Mouse (Mus musculus) T-helper 2 cell (primary cell): ENCODE data around the gene Cdc42.

ENCODE experiments used
- in situ Hi-C: fragments of 300-600 bp; cut with MboI, MseI; formaldehyde crosslinking; loops from one replicate; pipeline ENCODE4 v1.15.1; 2025; ENCODE audit warnings: high pct_unique_total_duplicates

The Cdc42 gene

DNA sequence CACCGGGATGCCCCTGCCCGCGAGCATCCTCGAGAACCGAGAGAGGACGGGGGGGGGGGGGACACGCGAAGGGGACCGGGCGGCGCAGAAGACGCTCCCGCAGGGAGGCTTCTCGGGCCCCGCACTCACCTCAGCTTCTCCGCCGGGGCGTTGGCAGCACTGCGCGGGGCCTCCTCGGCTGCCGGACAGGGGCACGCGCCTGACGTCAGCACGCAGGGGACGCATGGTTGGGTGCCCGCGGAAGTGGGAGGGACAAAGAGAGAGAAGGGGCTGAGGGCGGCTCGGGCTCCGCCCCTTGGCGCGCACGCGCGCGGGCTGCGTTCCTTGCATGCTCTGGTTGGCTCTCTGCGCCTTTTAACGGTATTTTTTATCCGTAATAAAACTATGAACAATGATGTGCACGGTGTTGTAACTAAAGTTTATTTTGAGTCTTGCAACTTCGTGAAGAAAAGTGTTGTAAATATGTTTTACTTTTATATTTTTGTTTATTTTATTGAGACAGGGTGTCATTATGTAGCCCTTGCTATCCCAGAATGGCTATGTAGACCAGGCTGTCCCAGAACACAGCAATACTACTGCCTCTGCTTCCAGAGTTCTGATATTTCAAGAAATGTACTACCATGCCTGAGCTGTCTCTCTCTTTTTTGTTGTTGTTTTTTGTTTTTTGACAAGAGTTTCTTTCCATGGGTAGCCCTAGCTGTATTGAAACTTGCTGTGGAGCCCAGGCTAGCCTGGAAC lies at the start of gene Cdc42:
Gene Cdc42, minus strand, starts transcription at position 204 of the 738 bp plus-strand sequence.
- in situ Hi-C loops: loop anchor here (25.0 kb wide), 1 partner anchor 855 kb away; the partner anchor contains the start of gene Hp1bp3

DNA sequence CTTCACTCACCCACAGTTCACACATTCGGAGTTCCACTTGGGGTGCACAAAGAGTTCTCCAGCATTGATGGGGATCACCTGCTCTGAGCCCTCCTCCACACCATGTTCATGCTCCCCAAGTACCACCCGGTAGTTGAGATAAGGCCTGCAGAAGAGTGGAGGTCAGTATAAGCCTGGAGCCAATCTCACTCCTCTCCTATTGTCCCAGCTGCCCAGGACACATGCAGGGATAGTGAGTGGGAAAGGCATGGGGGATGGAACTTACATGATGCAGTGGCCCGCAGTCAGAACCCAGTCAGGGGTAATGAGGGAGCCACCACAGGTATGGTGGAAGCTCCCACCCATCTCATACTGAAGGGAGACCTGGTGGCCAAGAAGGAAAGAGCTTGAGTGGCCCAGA lies 48.1 kb upstream of the Cdc42 start:
- in situ Hi-C loops: no loop called here

DNA sequence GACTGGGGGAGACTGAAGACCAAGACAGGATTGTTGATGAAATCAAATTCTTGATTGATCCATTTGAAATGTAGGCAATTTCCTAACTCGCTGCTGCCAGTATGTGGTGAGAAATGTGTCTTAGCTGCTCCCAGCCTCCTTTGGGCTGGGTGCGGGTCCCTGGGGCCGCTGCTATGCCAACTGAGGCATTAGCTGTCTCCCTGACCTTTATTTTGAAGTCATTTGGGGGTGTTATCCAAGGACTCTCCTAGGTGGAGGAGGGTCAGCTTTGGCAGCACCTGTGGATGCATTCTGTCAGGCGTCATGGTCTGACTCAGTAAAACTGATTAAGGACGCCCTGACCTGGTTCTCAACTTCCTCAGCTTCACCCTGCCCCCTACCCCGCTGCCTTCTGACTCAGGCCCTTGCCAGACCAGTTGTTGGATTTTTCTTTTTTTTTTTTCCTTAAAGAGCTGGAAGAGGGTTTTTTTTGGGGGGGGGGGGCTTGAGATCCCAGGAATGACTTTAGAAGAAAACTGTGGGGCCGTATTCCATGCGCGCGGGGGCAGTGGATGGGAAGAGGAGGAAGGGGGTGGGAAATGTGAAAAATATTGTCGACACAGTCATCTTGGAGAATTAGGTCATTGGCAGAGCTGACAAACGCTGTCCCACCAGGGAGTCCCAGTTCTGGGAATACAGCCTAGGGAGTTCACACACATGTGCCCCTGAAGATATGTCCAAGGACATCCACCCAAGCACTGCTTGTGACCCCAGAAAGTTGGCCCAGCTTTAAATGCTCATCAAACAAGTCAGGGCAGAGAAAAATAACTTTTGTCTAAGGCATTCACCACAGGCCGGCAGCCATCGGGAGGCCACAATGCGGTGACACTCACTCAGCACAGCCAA lies 39.4 kb upstream of the Cdc42 start:
- in situ Hi-C loops: loop anchor here (5.0 kb wide), 1 partner anchor 85 kb away; no protein-coding TSS in a partner anchor

DNA sequence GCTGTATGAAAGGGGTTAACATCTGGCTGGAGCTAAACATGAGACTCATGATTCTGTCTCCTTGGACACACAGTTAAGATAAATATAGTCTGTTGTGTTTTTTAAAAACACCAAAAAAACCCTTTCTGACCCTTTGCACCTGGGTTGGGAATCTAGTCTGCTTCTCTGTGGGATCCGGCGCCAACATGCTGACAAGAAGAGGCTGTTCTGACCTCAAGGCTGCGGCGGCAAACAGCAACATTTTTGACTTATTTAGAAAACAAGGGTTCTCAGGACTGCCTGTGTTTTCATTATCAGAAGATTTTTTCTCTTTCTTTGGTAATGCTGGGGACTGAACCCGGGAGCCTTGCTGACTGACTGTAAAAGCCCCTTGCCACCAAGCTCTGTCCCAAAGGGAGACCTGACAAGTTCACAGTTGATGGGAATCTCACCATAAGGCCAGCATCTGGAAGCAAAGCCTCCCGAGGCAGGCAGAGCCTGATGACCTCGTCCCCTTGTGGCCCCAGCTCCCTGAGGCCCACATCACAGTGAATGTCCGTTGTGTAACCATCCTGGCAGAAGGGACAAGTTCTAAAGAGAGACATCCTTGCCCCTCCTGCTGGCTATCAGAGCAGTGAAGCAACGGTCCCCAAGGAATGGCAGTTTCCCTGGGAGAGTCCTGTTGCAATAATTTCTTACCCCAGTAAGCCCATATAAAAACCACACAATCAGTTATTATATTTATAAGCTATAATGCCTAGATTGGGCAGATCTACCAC lies 36.0 kb upstream of the Cdc42 start:
- in situ Hi-C loops: no loop called here

DNA sequence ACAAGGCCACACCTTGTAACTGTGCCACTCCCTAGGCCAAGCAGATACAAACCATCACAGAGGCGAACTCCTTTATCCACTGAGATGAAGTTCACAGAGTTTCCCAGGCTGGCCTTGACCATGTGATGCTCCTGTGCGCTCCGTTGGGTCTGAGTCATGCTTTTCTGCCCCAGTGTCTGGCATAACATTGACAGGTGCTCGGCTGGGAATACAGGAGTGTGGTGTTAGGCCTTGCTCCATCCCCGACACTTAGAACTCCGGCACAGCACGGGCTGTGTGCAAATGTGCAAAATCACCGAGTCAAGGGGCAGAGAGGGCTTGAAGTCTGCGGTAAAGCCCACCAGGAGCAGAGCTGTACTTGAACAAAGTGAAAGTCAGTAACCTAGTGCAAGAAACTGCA lies 35.4 kb upstream of the Cdc42 start:
- in situ Hi-C loops: no loop called here

DNA sequence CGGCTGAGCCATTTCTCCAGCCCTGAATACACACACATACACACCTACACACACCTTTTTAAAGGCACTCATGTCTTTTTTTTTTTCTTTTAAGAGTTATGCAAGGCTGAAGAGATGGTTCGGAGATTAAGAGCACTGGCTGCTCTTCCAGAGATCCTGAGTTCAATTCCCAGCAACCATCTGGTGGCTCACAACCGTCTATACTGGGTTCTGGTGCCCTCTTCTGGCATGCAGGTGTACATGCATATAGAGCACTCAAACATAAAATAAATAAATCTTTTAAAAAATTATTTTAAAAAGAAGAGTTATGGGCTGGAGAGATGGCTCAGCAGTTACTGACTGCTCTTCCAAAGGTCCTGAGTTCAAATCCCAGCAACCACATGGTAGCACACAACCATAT lies 33.8 kb upstream of the Cdc42 start:
- in situ Hi-C loops: no loop called here

DNA sequence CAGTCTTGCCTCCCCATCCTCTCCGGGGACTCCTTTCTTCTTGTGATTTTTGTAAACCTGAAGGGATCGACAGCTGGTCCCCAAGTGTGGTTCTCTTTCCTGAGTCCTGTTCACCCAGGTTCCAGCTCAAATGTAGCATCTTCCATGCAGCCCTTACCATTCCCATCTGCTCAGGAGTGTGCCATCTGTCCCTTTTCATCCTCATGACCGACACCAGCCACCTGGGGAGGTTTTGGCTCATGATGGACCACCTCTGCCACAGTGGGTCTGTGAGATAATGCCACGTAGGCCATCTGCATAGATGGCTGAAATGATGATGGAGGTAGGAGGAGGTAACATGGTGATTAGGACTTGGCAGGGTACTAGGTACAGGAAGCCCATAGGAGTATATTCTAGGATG lies 32.7 kb upstream of the Cdc42 start:
- in situ Hi-C loops: no loop called here

DNA sequence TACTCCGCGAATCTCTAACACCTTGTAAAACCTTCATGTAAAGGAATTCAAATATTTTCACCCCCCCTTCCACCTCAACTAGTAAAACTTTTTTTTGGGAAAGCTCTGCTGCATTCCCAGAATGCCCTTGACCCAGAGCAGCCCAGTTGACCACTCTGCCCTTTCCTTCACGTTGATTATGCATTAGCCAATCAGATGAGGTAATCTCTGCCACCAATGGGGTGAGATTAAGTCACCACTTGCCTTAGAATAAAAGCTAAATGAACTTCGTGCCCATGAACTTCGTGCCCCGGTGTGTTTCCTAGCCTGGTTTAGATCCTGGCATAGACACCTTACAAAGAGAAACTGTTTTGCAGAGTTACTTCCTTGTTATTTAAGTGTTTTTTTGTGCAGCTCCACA lies 31.5 kb upstream of the Cdc42 start:
- in situ Hi-C loops: no loop called here

DNA sequence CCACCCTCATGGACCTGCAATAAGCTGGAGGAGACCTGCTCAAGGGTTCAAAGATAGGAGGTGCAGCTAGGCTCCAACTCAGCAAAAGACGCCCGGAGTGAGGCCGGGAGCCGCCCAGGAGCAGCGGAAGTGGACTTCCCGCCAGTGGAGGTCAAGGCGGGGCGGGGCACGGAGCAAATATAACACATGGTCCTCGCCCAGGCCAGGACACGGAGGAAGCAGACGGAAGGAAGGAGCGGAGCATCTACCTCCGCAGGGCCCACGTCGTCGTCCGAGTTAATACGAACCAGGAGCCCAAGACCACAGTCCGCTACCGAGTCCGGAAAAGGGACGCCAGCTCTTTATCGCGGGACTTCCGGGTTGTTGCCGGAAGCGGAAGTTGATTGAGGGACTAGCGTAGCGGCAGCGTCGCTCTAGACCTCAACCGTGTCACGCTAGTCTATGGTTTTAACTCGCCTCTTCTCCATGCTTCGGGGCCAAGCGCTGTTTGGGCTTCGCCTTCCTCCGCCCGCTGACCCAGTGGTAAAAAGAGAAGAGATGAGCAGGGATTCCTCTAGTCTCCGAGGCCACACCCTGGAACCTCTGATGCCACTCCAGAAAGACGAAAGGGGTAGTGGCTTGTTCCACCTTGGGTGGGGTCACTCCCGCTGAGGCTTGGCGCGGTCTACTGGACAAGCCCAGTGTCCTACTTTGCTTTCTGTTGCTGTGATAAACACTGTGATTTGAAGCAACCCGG lies 30.7 kb upstream of the Cdc42 start:
- in situ Hi-C loops: no loop called here

DNA sequence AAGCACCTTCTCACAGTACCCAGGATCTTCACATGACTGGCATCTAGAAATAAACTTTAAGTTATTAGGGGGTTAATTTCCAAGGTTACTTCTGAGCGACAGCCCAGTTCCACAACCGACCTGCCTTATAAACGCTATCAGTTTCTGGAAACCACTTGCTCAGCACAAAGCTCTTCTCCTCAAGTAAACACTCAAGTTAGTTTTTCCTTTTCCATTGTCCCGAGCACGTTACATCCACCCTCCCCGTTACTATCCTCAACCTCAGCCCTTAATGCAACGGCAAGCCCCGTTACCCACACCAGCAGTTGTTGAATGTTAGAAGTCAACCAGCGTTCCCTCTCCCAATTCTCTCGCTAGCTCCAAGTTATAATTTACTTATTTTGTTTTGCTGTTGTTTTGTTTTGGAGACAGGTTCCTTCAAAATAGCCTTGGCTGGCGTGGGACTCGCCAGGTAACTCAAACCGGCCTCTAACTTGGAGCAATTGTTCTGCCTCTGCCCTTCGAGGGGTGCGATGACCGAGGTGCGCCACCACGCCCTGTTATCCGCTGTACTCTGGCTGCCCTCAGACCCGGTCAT lies 30.1 kb upstream of the Cdc42 start:
- in situ Hi-C loops: no loop called here

DNA sequence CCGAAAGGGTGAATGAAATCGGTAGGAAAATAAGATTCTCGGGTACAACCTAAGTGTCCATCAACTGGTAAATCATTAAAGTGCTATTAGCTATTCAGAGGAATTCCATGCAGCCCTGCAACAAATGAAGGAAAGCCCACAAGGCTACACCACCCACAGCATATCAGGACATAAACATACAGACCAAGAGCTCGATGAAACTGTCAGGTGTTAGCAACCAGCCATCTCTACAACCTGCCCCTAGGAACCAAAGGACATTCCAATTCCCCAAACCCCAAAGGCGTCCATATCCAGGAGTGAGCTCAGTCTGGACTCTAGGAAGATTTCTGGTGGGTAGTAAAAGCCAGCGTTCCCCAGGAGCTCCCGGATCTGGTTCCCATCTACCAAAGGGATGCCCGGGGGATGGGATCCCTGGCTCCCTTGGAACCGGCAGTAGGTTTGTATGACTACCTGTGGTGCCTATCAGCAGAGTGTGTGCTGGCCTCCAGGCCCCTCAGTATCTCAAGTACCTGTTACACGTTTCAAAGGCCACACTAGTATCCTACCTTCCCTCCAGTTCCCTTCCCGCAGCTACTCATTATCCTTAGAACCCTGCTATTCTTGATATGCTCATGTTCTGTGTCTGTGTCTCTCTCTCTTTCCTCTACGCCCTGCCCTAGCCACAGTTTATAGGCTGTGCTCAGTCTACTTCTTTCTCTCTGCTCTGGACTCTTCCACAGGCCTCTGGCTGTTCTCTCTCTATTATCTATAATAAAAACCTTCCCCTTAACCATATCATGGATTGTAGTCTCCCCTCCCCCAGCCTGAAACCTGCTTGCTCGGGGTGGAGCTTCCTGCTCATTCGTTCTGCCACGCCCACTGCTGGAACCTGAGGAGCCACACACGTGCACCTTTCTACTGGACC lies 23.4 kb upstream of the Cdc42 start:
- in situ Hi-C loops: no loop called here

DNA sequence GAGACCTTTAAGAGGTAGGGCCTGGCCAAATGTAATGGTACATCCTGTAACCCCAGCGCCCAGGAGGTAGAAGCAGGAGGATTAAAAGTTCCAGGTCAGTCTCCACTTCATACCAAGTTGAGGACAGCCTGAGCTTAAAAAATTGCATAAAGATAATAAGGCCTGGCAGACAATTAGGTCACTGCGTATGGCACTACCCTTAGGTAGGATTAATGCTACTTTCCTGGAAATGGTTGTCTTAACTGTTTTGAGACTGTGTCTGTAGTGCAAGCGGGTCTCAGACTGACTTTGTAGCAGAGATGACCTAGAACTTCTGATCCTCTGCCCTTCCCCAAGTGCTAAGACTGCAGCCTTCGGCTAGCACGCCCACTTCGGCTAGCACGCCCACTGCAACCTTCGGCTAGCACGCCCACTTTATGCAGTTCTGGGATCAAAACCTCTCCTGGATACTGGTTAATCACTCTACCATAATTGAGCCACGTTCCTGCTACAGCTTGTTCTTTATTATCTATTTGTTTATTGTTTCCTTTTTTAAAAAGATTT lies 22.3 kb upstream of the Cdc42 start:
- in situ Hi-C loops: no loop called here

DNA sequence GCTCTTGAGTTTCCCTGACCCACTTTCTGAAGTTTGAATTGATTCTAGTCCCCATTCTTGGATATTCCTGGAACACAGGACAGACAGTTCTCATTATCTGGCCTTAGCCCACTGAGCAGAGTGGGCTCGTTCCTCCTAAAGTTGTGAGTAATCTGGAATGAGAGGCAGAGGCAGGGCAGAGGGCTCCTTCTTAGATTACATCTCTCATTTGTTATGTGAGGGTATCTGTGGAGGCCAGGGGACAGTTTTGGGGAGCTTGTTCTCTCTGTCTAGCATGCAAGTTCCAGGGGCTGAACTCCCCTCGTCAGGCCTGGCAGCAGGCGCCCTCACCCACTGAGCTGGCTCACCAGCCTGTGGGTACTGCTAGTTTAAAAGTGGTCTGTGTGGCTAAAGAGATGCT lies 21.6 kb upstream of the Cdc42 start:
- in situ Hi-C loops: no loop called here

DNA sequence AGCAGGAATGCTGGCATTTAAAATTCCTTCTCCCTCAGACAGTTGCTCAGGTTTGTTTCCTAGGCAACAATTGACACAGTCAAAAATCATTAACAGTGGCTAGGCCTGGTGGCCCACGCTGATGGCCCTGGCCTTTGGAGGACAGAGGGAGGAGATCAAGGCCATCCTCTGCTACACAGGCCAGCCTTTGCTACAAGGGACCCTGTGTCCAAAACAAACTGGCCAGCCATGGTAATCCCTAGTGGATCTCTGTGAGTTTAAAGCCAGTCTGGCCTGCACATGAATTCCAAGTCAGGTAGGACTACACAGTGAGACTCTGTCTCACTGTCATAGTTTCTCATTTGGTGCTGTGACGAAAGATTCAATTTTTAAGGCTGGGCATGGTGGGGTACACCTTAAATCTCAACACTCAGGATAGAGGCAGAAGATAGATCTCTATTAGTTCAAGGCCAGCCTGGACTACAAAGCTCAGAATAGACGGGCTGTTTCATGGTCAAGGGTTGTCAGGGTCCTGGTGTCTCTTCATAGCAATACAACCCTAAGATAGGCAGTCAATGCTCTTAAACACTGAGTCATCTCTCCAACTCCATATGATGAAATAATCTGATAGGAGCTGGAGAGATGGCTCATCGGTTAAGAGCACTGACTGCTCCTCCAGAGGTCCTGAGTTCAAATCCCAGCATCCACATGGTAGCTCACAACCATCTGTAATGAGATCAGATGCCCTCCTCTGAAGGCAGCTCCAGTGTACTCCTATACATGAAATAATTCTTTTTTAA lies 20.2 kb upstream of the Cdc42 start:
- in situ Hi-C loops: no loop called here

DNA sequence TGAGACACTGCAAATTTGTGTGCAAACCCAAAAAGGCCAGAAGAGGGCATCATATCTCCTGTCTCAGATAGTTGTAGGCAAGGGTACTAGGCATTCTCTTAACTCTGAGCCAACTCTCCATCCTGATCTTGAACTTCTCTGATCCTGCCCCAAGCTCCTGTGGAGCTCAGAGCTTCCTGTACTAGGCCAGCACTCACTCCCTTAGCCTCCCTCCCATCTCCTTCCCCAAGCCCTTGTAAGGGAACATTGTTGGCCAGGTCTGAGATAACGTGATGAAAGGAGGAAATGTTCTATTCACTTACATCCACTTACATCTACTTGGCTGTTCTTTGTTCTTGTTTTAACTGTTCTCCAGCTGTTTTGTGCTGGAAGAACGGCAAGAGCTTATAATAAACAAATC lies 19.3 kb upstream of the Cdc42 start:
- in situ Hi-C loops: no loop called here

DNA sequence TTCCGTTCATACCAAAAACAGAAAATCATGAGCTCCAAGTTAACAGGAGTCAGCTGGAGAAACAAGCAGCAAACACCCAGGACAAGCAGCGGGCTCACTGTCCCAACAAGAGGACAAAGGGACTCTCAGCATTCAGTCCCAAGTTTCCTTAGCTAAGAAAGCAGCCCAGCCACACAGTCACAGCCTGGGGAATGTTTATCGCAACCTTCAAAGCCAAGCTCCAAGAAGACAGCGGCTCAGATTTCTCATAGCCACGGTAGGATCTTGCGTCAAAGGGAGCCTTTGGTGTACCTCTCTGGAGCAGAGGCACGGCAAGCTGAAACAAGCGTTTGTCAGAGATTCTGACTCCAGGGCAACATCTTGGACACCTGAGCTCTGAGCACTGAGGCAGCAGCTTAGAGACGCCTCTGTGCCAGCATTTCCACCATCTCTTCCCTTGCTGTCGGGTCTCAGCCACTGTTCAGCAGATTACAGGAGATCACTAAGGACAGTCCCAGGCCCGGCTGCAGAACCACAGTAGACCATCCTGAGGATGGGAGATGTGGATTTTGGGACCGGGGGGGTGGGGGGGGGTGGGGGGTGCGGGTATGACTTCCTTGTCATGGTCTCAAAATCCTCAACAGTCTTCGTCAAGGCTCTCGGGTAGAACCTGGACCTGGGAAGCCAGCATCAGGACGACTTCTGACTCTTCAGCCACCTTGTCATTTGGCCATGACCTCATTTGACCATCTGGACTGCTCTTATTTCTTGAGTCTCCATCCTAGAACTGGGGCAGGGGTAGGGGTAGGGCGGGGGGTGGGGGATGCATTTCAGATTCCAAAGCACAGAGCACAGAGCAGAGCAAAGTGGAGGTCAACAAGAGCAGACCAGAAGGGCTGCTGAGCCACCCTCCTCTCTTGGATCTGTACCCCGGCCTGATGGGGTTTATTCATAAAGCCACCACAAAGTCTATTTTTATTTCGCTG lies 18.1 kb upstream of the Cdc42 start:
- in situ Hi-C loops: no loop called here

DNA sequence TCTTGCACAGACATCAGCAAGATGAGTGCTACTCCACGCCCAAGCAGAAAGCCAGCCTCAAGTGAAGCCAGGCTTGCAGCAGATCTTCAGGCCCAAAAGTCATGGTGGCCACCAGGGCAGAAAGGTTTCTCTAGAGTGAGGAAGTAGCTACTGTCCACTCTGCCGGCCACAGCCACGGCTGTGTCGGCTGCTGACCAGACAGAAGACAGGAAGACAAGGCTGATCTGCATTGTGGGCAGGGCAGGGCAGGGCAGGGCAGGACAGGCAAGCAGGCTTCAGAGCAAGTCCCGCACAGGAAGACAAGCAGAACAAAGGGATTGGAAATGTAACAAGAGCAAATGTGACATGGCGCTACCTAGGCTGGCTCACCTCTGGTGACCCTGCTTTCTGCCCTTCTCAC lies 16.2 kb upstream of the Cdc42 start:
- in situ Hi-C loops: loop anchor here (5.0 to 25.0 kb wide), 2 partner anchors 89 to 839 kb away; partner anchors contain the start of gene Hp1bp3
